Mouse (Mus musculus): ENCODE data around the gene Saa1.
A peak's percentile ranks its signal among the peaks of the same experiment; 100 is the strongest.
"Not testable (repeated sequence)": the region's sequence is repeated elsewhere in the genome, so short reads cannot be mapped to it uniquely, and the experiment has no call there.

The Saa1 gene

DNA sequence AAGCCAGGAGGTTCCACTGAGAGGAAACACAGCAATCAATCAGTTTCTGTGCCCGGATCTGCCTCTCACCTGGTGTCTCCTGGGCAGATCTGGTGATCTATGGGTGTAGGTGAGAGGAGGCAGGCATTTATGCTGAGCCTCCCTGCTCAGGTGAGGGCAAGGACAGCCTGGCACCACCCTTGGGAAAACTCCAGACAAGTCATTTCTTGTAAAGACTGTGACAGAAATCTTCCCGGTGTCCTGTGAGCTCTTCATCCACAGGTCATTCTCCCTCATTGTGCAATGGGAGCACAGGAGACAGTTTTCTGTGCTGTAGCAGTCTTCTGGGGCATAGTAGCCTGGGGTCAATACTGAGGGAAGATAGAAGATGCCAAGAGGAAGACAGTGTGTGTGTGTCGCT, at the start of gene Saa1:
TSS of gene Saa1 (minus strand) at position 101 of the 400 bp plus-strand sequence.
- not testable (repeated sequence) for DNase-seq (ENCODE audit: low read depth, low spot score)

DNA sequence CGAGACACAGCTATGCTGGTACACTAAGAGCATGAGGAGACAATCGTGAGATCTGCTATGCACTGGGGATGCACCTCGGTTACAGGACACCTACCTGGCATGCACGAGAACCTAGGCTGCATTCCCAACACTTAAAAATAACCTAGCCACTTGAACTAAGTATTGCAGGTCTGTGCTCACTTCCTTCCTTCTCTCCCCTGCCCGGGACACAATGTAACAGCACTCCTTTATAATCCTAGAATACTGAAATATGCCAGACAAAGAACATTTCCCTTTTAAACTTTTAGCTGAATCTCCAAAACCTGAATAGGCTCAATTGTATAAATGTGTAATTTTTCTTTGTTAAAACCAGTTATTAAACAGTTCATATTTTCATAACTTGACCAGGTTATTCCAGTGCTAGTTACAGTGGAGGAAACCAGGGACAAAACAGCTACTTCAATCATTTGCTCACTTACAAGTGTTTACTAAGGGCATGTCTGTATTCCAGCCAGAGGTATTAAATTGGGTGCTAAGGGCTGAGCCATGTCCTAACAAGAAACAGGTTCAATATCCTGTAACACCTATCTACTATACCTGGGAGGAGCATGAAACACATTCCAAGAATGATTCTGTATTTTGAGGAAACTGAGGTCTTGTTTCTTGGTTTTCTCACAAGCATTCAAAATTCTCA, 46.5 kb upstream of the Saa1 start:
- no peak for DNase-seq (ENCODE audit: low read depth, low spot score)

DNA sequence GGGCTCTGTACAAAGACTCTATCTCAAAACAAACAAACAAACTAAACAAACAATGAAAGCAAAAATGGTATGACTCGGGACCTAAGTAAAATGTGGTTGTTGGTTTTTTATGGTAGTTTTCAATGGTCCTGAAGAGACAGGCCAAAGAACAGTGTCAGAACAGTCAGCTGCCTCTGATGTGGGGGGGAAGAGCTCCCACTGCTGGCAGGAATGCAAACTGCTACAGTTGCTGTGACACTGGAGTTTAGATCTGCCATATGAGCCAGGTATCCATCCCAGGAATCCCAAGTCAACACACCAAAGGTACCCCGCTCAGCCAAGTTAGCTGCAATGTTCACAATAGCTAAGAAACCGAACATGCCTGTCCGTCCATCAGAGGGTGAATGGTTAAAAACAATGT, 27.9 kb upstream of the Saa1 start:
- DNase-seq (ENCODE audit: low read depth, low spot score): peak; percentile 56

DNA sequence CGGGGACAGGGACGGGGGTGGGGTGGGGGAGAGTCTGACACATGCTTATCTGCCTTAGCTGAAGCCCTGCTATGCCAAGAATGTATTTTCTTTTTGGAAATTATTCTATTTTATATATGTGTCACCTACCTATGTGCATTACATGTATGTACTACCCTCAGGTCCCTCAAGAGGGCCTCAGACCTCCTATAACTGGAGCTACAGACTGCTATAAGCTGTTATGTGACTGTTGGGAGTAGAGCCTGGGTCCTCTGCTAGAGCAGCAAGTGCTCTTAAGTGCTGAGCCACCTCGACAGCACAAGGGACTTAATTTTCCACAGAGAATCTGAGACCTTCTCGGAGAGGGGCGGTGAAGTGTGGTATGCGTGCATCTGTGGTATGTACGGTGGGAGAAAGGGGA, 25.7 kb upstream of the Saa1 start:
- no peak for DNase-seq (ENCODE audit: low read depth, low spot score)

DNA sequence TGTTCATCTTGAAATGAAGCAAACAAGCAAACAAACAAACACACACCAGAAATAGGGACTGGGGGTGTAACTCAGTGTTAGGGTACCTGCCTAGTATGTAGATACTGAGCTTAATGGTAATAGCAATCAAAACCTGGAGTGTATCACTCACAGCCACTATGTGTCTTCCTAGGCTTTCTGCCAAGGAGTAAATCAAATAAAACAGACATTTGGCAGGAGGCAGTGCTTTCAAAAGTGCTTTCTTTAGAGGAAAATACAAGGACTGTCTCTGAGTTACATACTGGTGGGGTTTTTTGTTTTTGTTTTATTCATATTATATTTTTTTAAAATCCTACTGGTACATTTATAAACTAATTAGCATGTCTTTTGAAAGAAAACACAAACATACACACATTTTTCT, 24.6 kb upstream of the Saa1 start:
- no peak for DNase-seq (ENCODE audit: low read depth, low spot score)

DNA sequence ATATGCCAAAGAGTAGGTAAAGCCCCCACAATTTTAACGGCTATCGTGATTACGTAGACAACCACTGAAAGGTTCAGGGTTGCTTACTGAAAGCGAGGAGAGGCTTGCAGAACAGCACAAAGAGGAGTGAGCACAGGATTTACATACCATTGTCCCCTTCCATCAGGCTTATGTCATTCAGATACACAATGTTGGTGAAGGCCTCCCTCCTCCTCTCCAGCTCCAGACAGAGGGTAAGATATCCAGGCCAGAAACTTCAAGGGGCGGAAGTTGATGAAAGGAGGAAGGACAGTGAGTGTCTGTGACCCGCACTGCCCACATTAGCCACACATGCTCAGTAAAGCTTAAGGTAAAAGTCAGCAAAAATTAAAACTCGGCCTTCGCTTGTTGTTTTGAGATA, 21.9 kb upstream of the Saa1 start:
- DNase-seq (ENCODE audit: low read depth, low spot score): no peak

DNA sequence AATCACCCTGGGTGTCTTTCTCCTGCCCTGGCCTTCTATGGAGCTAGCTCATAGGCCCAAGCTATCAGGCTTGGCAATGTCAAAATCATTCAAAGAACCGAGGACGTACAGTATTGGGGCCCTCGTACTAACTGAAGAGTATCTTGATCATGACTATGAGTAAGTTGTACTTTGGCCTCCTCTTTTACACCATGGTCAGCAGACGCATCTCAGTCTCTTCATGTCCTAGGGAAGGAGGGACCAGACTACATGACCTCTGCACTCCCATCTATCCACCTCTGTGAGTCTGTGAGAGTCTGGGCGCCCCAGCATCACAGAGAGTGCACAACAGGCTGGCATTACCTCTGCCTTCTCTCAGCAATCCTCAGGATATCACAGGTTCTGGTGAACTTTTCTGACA, 19.8 kb upstream of the Saa1 start:
- DNase-seq (ENCODE audit: low read depth, low spot score): no peak

DNA sequence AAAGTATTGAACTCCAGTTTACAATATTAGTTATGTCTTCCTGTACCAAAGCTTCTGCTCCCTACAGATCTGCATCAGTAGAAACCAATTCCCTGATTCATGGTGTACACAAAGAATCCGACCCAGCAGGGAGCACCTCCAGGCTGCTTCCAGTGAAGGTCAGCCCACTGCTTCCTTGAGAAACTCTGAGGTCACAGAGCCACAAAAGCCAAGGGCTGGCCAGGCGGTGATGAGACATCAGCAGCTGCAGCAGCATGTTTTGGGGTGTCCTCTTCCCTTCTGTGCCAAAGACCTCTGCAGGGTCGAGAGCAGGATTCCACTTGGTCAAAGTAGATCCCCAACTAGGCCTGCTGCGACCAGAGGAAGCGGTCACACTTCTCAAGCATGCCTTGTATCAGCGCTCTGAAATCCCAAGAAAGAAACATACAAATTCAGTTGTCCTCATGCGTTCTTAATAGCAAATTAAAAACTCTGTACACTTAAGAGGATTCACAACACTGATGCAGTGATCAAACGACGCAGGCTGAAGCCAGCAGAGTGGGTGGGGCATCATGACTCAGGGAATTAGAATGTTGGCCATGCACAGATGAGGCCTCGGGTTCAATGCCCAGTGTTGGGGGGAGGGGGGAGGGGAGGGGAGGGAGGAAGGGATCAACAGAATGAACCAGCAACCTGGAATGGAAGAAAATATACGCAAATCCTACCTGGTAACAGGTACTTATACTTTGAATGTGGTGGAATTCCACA, 18.4 kb upstream of the Saa1 start:
- DNase-seq (ENCODE audit: low read depth, low spot score): no peak

DNA sequence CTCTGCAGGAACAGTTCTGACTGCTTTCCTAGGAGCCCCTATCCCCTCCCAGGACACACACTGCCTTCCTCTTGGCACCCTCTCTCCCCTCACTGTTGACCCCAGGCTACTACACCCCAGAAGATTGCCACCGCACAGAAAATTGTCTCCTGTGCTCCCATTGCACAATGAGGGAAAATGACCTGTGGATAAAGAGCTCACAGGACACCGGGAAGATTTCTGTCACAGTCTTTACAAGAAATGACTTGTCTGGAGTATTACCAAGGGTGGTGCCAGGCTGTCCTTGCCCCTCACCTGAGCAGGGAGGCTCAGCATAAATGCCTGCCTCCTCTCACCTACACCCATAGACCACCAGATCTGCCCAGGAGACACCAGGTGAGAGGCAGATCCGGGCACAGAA, 8.7 kb upstream of the Saa1 start, which contains the start of gene Saa2:
TSS of gene Saa2 (plus strand) at position 301 of the 400 bp plus-strand sequence.
- no peak for DNase-seq (ENCODE audit: low read depth, low spot score)

DNA sequence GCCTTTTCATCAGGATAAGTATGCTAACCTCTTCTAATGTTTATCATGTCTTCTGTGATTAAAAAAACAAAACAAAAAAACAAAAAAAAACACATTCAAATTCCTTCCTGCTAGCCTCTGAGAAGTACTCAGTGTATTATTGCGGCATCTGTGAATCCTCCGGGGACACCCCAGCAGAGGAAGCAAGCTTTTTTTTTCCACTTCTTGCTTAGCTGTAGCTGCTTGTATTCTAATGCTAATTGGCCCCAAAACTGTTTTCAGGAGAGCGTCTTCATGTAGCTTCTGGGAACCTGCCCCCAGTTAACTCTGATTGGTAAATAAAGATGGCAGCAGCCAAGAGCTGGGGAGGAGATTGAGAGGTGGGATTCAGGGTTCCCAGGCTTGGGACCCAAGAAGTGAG, 5.7 kb upstream of the Saa1 start:
- DNase-seq (ENCODE audit: low read depth, low spot score): no peak

DNA sequence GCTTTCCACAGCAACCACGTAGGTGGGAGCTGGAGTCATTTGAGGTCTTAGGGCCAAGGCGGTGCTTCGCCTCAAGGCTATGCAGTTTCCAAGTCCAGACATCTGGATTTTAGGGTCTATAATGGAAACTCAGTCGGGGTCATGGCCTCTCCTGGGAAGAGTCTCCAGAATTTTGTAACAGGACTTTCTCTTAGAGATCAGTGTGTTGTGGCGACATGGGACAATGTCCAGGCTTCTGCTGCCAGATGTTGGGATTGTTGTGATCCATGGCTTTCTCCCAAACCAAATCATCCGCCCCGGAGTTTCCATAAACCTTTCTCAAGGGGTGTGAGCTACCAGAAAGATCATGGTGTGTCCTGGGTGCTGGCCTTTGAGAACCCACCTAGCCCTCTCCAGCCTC, 3.6 kb upstream of the Saa1 start:
- no peak for DNase-seq (ENCODE audit: low read depth, low spot score)

DNA sequence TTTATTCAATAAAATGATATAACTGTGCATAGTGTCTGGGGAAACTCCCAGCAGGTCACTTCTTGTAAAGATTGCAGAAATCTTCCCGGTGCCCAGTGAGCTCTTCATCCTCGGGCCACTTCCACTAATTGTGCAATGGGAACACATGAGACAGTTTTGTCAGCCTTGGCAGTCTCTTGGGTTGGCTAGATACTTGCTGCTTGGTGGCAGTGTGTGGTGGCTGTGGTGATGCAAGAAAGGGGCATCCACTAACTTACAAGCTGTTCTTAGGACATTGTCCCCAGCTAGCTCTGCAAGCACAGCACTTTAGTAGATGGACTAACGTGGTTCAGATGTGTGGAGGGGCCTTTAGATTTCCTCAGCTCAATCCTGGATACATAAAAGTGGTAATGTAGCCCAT, 3.0 kb upstream of the Saa1 start:
- DNase-seq (ENCODE audit: low read depth, low spot score): no peak

DNA sequence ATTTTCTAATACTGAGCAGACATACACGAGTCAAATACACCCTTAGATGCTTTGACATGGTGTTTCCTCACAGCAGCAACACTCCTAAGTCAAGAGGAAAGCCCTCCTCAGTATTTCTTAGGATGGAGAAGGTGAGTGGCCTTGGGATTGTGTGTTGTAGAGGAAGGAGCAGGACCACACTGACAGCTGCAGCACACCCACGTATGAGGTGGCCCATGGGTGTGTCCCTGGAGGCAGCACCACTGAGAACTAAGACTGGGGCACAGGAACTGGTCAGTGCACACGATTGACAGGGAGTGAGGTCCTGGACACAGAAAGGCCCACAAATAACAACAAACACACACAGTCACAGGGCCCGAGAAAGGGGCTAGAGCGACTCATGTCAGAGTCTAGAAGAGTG, 2.7 kb downstream of the Saa1 start:
- not testable (repeated sequence) for DNase-seq (ENCODE audit: low read depth, low spot score)

DNA sequence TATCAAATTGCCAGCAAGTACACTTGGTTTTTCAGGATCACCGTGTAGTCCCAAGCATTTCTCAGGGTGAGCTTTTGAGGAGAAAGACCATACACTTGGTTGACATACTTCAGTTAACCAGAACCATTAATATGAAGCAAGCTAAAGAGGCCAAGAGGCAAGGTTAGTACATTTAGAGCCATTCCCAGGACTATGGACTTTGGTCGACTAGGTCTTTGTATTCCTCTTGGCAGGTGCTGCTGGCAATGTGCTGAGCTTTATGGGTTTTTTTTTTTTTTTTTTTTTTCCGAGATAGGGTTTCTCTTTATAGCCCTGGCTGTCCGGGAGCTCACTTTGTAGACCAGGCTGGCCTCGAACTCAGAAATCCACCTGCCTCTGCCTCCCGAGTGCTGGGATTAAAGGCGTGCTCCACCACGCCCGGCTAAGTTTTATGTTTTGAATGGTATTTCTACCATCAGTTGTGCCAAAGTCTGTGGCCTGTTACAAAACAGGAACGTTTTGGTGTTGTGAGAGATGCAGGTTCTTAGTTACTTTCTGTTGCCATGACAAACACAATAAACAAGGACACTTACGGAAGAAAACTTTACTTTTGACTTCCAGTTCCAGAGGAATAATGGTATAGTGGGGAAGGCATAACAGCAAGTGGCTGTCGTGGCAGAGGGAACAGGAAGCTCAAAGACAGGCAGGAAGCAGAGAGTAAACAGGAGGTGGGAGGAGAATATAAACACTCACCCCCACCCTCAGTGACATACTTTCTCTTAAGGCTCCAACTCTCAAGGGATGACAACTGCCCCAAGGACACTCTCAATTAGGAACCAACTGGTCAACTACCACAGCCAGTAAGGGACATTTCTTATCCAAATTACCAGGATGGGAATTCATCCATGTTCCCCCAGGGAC, 4.0 kb downstream of the Saa1 start:
- DNase-seq (ENCODE audit: low read depth, low spot score): no peak

DNA sequence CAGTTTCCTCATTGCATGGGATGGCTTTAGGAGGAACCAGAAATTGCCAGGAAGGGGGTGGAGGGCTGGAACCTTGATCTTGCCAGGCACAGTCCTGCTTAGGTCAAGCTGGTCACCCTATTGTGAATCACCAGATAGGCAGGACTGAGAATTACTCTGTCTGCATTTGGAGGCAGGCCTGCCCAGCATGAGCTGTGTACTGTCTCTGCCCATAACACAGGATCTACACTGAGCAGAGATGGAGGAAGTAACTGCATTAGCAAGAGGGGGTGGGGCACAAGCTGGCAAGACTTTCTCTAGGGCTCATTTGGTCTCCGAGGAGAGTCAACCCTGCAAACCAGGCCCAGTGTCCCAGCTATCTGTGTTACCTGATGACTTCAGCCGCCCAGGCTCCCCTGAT, 7.8 kb downstream of the Saa1 start:
- no peak for DNase-seq (ENCODE audit: low read depth, low spot score)

DNA sequence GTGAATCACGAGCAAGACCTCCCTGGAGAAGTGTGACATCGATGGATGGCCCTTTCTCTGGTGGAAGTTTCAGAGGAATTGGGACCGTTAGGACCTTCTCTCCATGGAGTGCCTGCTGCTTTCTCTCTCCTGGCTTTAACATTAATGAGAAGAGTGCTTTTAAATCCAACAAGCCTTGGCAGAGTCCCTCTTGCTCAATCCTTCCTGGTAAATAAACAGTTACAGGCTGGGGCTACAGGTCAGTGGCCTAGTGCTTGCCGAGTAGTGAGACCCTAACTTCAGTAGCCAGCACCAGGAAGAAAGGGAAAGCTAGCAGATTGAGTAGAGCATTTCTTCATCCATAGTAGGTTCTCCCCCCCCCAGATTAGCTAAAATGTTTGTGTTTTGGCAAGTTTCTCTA, 10.3 kb downstream of the Saa1 start, which contains the start of gene Saa4:
TSS of gene Saa4 (minus strand) at position 146 of the 400 bp plus-strand sequence.
- no peak for DNase-seq (ENCODE audit: low read depth, low spot score)

DNA sequence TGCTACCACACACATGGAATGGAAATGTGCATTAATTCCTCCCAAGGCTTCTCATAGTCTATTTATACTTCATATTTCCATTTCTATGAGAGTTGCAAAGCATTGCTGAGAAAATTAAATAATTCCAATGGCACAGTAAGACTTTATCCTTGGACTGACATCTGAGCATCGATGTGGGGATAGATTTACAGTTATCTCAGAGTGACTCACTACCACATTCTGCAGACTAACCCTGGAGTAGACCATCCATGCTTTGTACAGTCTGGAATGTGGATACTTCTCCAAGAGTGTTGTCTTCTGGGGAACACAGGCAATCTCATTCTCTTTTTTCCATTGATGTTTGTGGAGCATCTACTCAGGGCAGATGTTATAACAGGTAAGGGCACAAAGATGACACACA, 15.2 kb downstream of the Saa1 start:
- DNase-seq (ENCODE audit: low read depth, low spot score): no peak

DNA sequence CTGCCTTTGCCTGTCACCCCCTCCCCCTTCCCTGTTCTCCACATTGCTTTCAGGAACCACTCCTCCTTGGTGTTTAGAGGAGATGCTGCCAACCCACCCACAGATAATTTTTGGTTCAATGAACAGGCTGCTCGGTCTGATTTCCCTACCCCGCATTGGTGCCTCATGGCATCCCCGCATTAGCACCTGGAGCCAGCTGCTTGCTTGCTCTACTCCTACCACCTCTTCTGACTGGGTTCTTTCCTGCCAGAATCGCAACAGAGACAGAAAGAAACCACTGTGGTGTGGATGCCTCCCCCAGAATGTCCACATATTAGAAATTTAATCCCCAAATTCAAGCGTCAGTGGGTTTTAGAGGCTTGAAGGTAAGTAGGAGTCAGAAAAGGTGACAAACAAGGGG, 18.4 kb downstream of the Saa1 start:
- DNase-seq (ENCODE audit: low read depth, low spot score): no peak

DNA sequence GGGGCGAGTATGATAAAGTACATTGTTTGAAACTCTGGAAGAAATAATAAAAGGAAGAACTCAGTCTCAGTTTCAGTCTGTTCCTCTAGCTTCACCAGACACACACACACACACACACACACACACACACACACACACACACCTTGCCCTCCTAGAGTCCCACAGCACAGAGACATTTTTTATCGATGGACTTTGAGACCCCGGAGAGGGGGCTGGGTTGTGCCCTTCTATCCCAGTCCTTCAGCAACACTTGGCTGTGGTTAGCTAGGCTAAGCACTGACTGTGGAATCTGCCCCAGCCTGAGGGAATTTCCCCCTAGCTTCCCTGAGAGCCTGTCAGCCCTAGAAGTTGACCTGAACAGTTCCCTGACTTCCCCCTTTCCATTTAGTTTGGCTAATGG, 18.9 kb downstream of the Saa1 start:
- no peak for DNase-seq (ENCODE audit: low read depth, low spot score)

DNA sequence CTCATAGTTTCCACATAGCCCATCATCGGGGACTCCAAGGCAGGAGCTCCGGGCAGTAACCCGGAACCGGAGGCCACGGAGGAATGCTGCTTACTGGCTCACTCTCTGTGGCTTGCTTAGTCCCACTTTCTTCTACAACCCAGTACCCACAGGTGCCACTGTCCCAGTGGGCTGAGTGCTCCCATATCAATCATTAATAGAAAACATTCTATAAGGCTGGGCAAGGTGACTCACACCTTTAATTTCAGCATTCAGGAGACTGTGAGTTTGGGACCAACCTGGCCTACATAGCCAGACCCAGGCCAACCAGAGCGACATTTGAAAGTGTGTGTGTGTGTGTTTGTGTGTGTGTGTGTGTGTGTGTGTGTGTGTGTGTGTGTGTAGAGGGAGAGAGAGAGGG, 19.4 kb downstream of the Saa1 start:
- DNase-seq (ENCODE audit: low read depth, low spot score): no peak

DNA sequence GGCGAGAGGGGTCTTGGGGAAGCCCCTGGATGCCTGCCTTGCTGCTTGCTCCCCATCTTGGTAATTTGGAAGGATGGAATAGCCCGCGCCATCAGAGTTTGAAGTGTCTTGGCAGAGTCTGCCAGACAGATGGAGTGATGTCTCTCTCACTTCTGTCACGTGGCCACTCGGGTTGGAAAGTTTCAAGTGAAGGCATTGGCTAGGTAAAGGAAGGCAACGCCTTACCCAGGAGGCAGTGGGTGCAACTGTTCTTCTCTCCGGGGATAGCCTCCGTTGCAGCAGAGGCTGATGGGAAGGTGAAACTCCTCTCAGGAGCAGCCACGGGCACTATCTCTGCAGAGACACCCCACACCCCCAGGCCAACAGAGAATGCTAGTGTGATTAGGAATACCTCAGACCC, 22.3 kb downstream of the Saa1 start:
- no peak for DNase-seq (ENCODE audit: low read depth, low spot score)

DNA sequence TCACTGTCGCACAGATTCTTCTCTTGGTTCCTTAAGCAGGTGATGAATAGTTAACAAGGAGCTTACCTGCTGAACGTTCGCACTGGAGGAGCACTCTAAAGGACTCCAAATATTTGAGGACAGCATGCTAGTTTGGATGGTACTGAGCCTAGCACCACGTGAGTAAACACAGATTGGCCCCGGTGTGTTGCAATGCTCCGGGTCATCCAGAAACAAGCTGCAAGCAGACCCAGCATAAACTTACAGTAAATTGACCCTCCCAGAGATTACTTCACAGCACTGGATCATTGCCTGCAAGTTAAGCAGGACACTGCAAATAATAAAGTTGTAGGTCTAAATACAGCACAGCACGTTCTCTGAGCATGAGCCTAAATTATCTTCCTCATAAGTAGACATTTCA, 23.3 kb downstream of the Saa1 start:
- DNase-seq (ENCODE audit: low read depth, low spot score): no peak
